Mouse (Mus musculus) MEL (cell line): ENCODE results near the gene Sh3rf3.

Experiments used
- CHD1 ChIP-seq: IDR thresholded peaks from 2 replicates; pipeline ENCODE4 v1.6.1; 2012; ENCODE audit warnings: low read depth, mild to moderate bottlenecking, inconsistent platforms, low read length, improper control_type of control experiment
- CTCF ChIP-seq, 3 experiments: IDR thresholded peaks in 2 of 3; conservative IDR thresholded peaks in 1 of 3; 2 replicates each; pipeline ENCODE4 v1.5.1; 2011 to 2012; ENCODE audit warnings: low read length in 3 of 3, low read depth in 2 of 3, mild to moderate bottlenecking in 2 of 3, improper control_type of control experiment in 1 of 3, inconsistent platforms in 1 of 3, mixed read lengths in 1 of 3, moderate library complexity in 1 of 3; ENCODE audit not compliant: control insufficient read depth in 1 of 3, insufficient read depth in 1 of 3, poor library complexity in 1 of 3, severe bottlenecking in 1 of 3
- EP300 ChIP-seq, 2 experiments: IDR thresholded peaks; 2 replicates each; pipeline ENCODE4 v1.6.1; 2011; ENCODE audit warnings: improper control_type of control experiment in 2 of 2, low read length in 2 of 2, low read depth in 1 of 2, mild to moderate bottlenecking in 1 of 2
- ETS1 ChIP-seq: IDR thresholded peaks from 2 replicates; pipeline ENCODE4 v1.6.1; 2012; ENCODE audit warnings: low read depth, mild to moderate bottlenecking, inconsistent platforms, low read length, improper control_type of control experiment, moderate library complexity
- GATA1 ChIP-seq: IDR thresholded peaks from 2 replicates; pipeline ENCODE4 v1.6.1; 2011; ENCODE audit warnings: low read depth, low read length, improper control_type of control experiment
- HCFC1 ChIP-seq: IDR thresholded peaks from 2 replicates; pipeline ENCODE4 v1.6.1; 2012; ENCODE audit warnings: low read depth, mild to moderate bottlenecking, inconsistent platforms, low read length, improper control_type of control experiment, moderate library complexity
- MAFK ChIP-seq: IDR thresholded peaks from 2 replicates; pipeline ENCODE4 v1.6.1; 2011; ENCODE audit warnings: low read depth, mild to moderate bottlenecking, low read length, improper control_type of control experiment, borderline replicate concordance
- MEF2A ChIP-seq: IDR thresholded peaks from 2 replicates; pipeline ENCODE4 v1.6.1; 2014; ENCODE audit warnings: low read depth, mild to moderate bottlenecking, inconsistent platforms, low read length, improper control_type of control experiment; ENCODE audit not compliant: poor library complexity, insufficient replicate concordance, severe bottlenecking; ENCODE audit errors: extremely low read depth
- MYC ChIP-seq: IDR thresholded peaks from 2 replicates; pipeline ENCODE4 v1.6.1; 2011; ENCODE audit warnings: low read depth, mild to moderate bottlenecking, low read length, improper control_type of control experiment, moderate library complexity
- POLR2A ChIP-seq, 2 experiments: IDR thresholded peaks; 2 replicates each; pipeline ENCODE4 v1.6.1; 2011 to 2012; ENCODE audit warnings: low read length in 2 of 2, mild to moderate bottlenecking in 2 of 2, control low read depth in 1 of 2, improper control_type of control experiment in 1 of 2, low read depth in 1 of 2, moderate library complexity in 1 of 2; ENCODE audit not compliant: control insufficient read depth in 1 of 2, insufficient read depth in 1 of 2, poor library complexity in 1 of 2
- RAD21 ChIP-seq: IDR thresholded peaks from 2 replicates; pipeline ENCODE4 v1.6.1; 2011; ENCODE audit warnings: mild to moderate bottlenecking, low read depth, low read length, improper control_type of control experiment

GRCm38 (mm10) chr10:58915301-58916245, 102.4 kb downstream of the Sh3rf3 start:
- TF ChIP-seq GATA1 (no peak), CTCF (IDR thresholded peaks at IDR 0.05 in 2 of 3, conservative IDR thresholded peaks at IDR 0.05 in 1 of 3; ENCODE audit: control insufficient read depth in 1 of 3, insufficient read depth in 1 of 3, low read depth in 2 of 3, low read length in 3 of 3, poor library complexity in 1 of 3, severe bottlenecking in 1 of 3) (no peak), ETS1 (no peak), MEF2A (no peak), POLR2A (IDR thresholded peaks at IDR 0.05; ENCODE audit: control insufficient read depth in 1 of 2, insufficient read depth in 1 of 2, low read depth in 1 of 2, low read length in 2 of 2, poor library complexity in 1 of 2) (no peak), RAD21 (no peak), MAFK (no peak), EP300 (IDR thresholded peaks at IDR 0.05; ENCODE audit: low read depth in 1 of 2, low read length in 2 of 2) (no peak), HCFC1 (no peak), MYC (no peak), CHD1 (no peak)
